In genomic region chr13:73077866-73078430, GRCm38 (mm10) we compare ENCODE assay signal across 25 mouse cellular contexts.
DNase-seq lines count a peak whose midpoint lies in the region; ATAC-seq lines count a peak whose summit lies in the region.
"Had no signal": no experiment of that assay in that cellular context is flagged by ENCODE, and none has a peak within 500 bp of the region (broad histone marks: within the 10 kb centered on the region; RNA-seq: fewer than 3 reads in every experiment).

No protein-coding gene starts in this region.

- no peak overlapping the region for H3K9ac ChIP-seq in heart, embryonic 14.5 days (ENCODE audit: low read length)
- no peak overlapping the region for H3K9ac ChIP-seq in heart, embryonic 11.5 days (ENCODE audit: low read depth, low read length)
- no peak overlapping the region for H3K9ac ChIP-seq in intestine, embryonic 14.5 days (ENCODE audit: low read length)
- H3K9ac ChIP-seq in intestine, embryonic 15.5 days: no peak overlapping the region
- H3K9ac ChIP-seq: embryonic facial prominence, embryonic 13.5 days; forebrain, embryonic 15.5 days; hindbrain, embryonic 12.5 days; limb, embryonic 12.5 days; liver, embryonic 15.5 days; lung, embryonic 14.5 days; stomach, embryonic 15.5 days had no signal

- no peak overlapping the region for H3K4me3 ChIP-seq in heart, embryonic 14.5 days (ENCODE audit: control insufficient read depth in 1 of 2, insufficient read depth in 1 of 2, low read depth in 1 of 2, low read length in 2 of 2)
- no peak overlapping the region for H3K4me3 ChIP-seq in heart, embryonic 11.5 days (ENCODE audit: low read depth, low read length)
- no peak overlapping the region for H3K4me3 ChIP-seq in intestine, embryonic 14.5 days (ENCODE audit: low read depth, low read length)
- H3K4me3 ChIP-seq in intestine, embryonic 15.5 days (replicated peaks): no peak overlapping the region
- H3K4me3 ChIP-seq: embryonic facial prominence, embryonic 13.5 days; forebrain, embryonic 10.5 days; forebrain, embryonic 15.5 days; hindbrain, embryonic 12.5 days; limb, embryonic 12.5 days; liver, embryonic 15.5 days; stomach, embryonic 15.5 days had no signal

- H3K36me3 ChIP-seq in heart, embryonic 14.5 days (ENCODE audit: control insufficient read depth, insufficient read depth, low read length): no peaks in the 10 kb centered on the region
- no peaks in the 10 kb centered on the region for H3K36me3 ChIP-seq in heart, embryonic 11.5 days (ENCODE audit: control insufficient read depth, insufficient read depth, low read length)
- no peaks in the 10 kb centered on the region for H3K36me3 ChIP-seq in intestine, embryonic 14.5 days (ENCODE audit: control insufficient read depth, insufficient read depth, low read length)
- H3K36me3 ChIP-seq in intestine, embryonic 15.5 days: no peaks in the 10 kb centered on the region
- H3K36me3 ChIP-seq: embryonic facial prominence, embryonic 13.5 days; forebrain, embryonic 10.5 days; forebrain, embryonic 15.5 days; hindbrain, embryonic 12.5 days; limb, embryonic 12.5 days; liver, embryonic 15.5 days; stomach, embryonic 15.5 days had no signal

- peak overlapping the region; percentile 58 to 72 for H3K27ac ChIP-seq in heart, embryonic 14.5 days (replicated peaks in 1 of 2; ENCODE audit: control insufficient read depth in 1 of 2, insufficient read depth in 1 of 2, low read depth in 2 of 2, low read length in 2 of 2)
- H3K27ac ChIP-seq in heart, embryonic 11.5 days (ENCODE audit: low read depth, low read length): no peak overlapping the region
- no peak overlapping the region for H3K27ac ChIP-seq in intestine, embryonic 14.5 days (ENCODE audit: low read depth)
- H3K27ac ChIP-seq in intestine, embryonic 15.5 days: no peak overlapping the region
- H3K27ac ChIP-seq: embryonic facial prominence, embryonic 13.5 days; forebrain, embryonic 10.5 days; forebrain, embryonic 15.5 days; hindbrain, embryonic 12.5 days; hindbrain, postnatal 0 days; limb, embryonic 12.5 days; liver, embryonic 15.5 days; stomach, embryonic 15.5 days had no signal

- 37% methylated on average over 2 of the region's 2 CpGs for WGBS in heart, embryonic 14.5 days
- WGBS in heart, embryonic 11.5 days (ENCODE audit: insufficient replicate concordance): 48% methylated on average over 2 of the region's 2 CpGs
- 79% methylated on average over 2 of the region's 2 CpGs for WGBS in intestine, embryonic 14.5 days
- WGBS in intestine, embryonic 15.5 days: 71% methylated on average over 2 of the region's 2 CpGs

- H3K4me2 ChIP-seq in heart, embryonic 14.5 days (ENCODE audit: low read length): no peak overlapping the region
- H3K4me2 ChIP-seq in heart, embryonic 11.5 days: no peak overlapping the region
- H3K4me2 ChIP-seq in intestine, embryonic 14.5 days (ENCODE audit: low read length): no peak overlapping the region
- no peak overlapping the region for H3K4me2 ChIP-seq in intestine, embryonic 15.5 days (replicated peaks)
- H3K4me2 ChIP-seq: embryonic facial prominence, embryonic 13.5 days; forebrain, embryonic 15.5 days; hindbrain, embryonic 12.5 days; limb, embryonic 12.5 days; liver, embryonic 15.5 days; lung, embryonic 14.5 days; stomach, embryonic 15.5 days had no signal

- ATAC-seq in heart, embryonic 14.5 days (ENCODE audit: insufficient number of reproducible peaks, insufficient read depth, low FRiP score, low read depth): peak; percentile 52; the same call in 1 of the 2 replicates
- no peak for ATAC-seq in heart, embryonic 11.5 days (replicated peaks; ENCODE audit: insufficient number of reproducible peaks, low FRiP score, low TSS enrichment)
- no peak for ATAC-seq in intestine, embryonic 14.5 days (replicated peaks; ENCODE audit: low FRiP score, low TSS enrichment, low read depth)
- no peak for ATAC-seq in intestine, embryonic 15.5 days
- ATAC-seq: forebrain, embryonic 15.5 days; hindbrain, postnatal 0 days; intestine, postnatal 0 days; midbrain, embryonic 16.5 days had no signal

- DNase-seq in adrenal gland, adult 2 months: peak; percentile 17
- DNase-seq in adrenal gland, postnatal 10 days: no peak
- DNase-seq in intestine, embryonic 14.5 days (ENCODE audit: low spot score): peak; percentile 42
- peak; percentile 27 for DNase-seq in kidney, postnatal 10 days
- no peak for DNase-seq in kidney, adult 11 months
- DNase-seq: adrenal gland, postnatal 25 days; cerebellum, adult 18-20 months; cerebellum, postnatal 10 days; gastrocnemius, postnatal 25 days; lung, embryonic 14.5 days; lung, postnatal 14 days; right cerebral cortex, postnatal 25 days had no signal

- no peaks in the 10 kb centered on the region for H3K9me3 ChIP-seq in heart, embryonic 14.5 days (ENCODE audit: control insufficient read depth, low read length)
- H3K9me3 ChIP-seq in heart, embryonic 11.5 days (replicated peaks; ENCODE audit: control insufficient read depth, low read length): no peaks in the 10 kb centered on the region
- no peaks in the 10 kb centered on the region for H3K9me3 ChIP-seq in intestine, embryonic 14.5 days (ENCODE audit: control insufficient read depth, low read length)
- no peaks in the 10 kb centered on the region for H3K9me3 ChIP-seq in intestine, embryonic 15.5 days
- H3K9me3 ChIP-seq: embryonic facial prominence, embryonic 13.5 days; forebrain, embryonic 10.5 days; forebrain, embryonic 15.5 days; hindbrain, embryonic 12.5 days; limb, embryonic 12.5 days; liver, embryonic 15.5 days; stomach, embryonic 15.5 days had no signal

- H3K27me3 ChIP-seq in heart, embryonic 14.5 days (ENCODE audit: control insufficient read depth, insufficient read depth, low read length): no peaks in the 10 kb centered on the region
- H3K27me3 ChIP-seq in heart, embryonic 11.5 days (ENCODE audit: control insufficient read depth, insufficient read depth, low read length): no peaks in the 10 kb centered on the region
- H3K27me3 ChIP-seq in intestine, embryonic 14.5 days (replicated peaks; ENCODE audit: control insufficient read depth, insufficient read depth, low read length): no peaks in the 10 kb centered on the region
- H3K27me3 ChIP-seq in intestine, embryonic 15.5 days (replicated peaks): no peaks in the 10 kb centered on the region
- H3K27me3 ChIP-seq: embryonic facial prominence, embryonic 13.5 days; forebrain, embryonic 15.5 days; liver, embryonic 15.5 days; stomach, embryonic 15.5 days had no signal

- peaks cover 16 to 42% of the 10 kb centered on the region in 2 experiments for H3K4me1 ChIP-seq in heart, embryonic 14.5 days (ENCODE audit: control insufficient read depth in 2 of 2, insufficient read depth in 2 of 2, low read length in 2 of 2)
- H3K4me1 ChIP-seq in heart, embryonic 11.5 days (ENCODE audit: control insufficient read depth, insufficient read depth, low read length): peaks cover 8% of the 10 kb centered on the region; the same call in 1 of the 2 replicates
- no peaks in the 10 kb centered on the region for H3K4me1 ChIP-seq in intestine, embryonic 14.5 days (replicated peaks; ENCODE audit: control insufficient read depth, insufficient read depth, low read length)
- H3K4me1 ChIP-seq in intestine, embryonic 15.5 days (replicated peaks): no peaks in the 10 kb centered on the region
- H3K4me1 ChIP-seq: embryonic facial prominence, embryonic 13.5 days; forebrain, embryonic 10.5 days; forebrain, embryonic 15.5 days; hindbrain, embryonic 12.5 days; limb, embryonic 12.5 days; liver, embryonic 15.5 days; stomach, embryonic 15.5 days had no signal

Comparison
In these comparisons a context has a peak if more than half of its experiments do, and no peak if none do; other contexts are left out.
1. DNase-seq: peak in adrenal gland, adult 2 months (single experiment), intestine, embryonic 14.5 days (single experiment) and kidney, postnatal 10 days (single experiment); none in adrenal gland, postnatal 10 days (single experiment) and kidney, adult 11 months (single experiment).
2. H3K27ac ChIP-seq: peak in heart, embryonic 14.5 days (2 of 2); none in heart, embryonic 11.5 days (single experiment), intestine, embryonic 14.5 days (single experiment) and intestine, embryonic 15.5 days (single experiment).